Mouse (Mus musculus) liver, adult 2 months (tissue): ENCODE measurements around the gene Nol3. TPM values are rescaled to one million over a fixed set of nuclear protein-coding genes. Genes with fewer than 3 reads are reported as not detected.
A peak's percentile ranks its signal among the peaks of the same experiment; 100 is the strongest.

Experiments used
- DNase-seq: peaks from one replicate; pipeline ENCODE4 v3.0.0-alpha.2; 2011; ENCODE audit warnings: low read depth, low spot score; ENCODE audit errors: extremely low read depth
- H3K27ac ChIP-seq: fragments of 200-500 bp; replicated peaks from 2 replicates; pipeline ENCODE4 v1.5.1; 2012; ENCODE audit warnings: low read depth, mild to moderate bottlenecking, control low read depth, inconsistent platforms, low read length; ENCODE audit not compliant: insufficient read depth
- H3K27me3 ChIP-seq: fragments of 200-500 bp; 2 replicates; pipeline ENCODE4 v1.6.1; 2012; ENCODE audit warnings: mild to moderate bottlenecking, moderate library complexity, low read length, inconsistent platforms; ENCODE audit not compliant: control insufficient read depth, insufficient read depth
- H3K36me3 ChIP-seq: fragments of 200-500 bp; 2 replicates; pipeline ENCODE4 v1.6.1; 2012; ENCODE audit warnings: low read length, inconsistent platforms; ENCODE audit not compliant: control insufficient read depth, insufficient read depth
- H3K4me1 ChIP-seq: fragments of 200-500 bp; 2 replicates; pipeline ENCODE4 v1.6.1; 2011; ENCODE audit warnings: low read length; ENCODE audit not compliant: control insufficient read depth, insufficient read depth
- H3K4me3 ChIP-seq: fragments of 200-500 bp; 2 replicates; pipeline ENCODE4 v1.5.1; 2011; ENCODE audit warnings: low read depth, mild to moderate bottlenecking, control low read depth, low read length, moderate library complexity; ENCODE audit not compliant: insufficient read depth
- H3K79me2 ChIP-seq: fragments of 200-500 bp; 2 replicates; pipeline ENCODE4 v1.6.1; 2012; ENCODE audit warnings: inconsistent platforms, mild to moderate bottlenecking, low read length, moderate library complexity; ENCODE audit not compliant: control insufficient read depth, insufficient read depth
- H3K9ac ChIP-seq: fragments of 200-500 bp; 2 replicates; pipeline ENCODE4 v1.6.1; 2012; ENCODE audit warnings: low read depth, mild to moderate bottlenecking, control low read depth, inconsistent platforms, low read length
- CTCF ChIP-seq: fragments of 200-500 bp; IDR thresholded peaks from 2 replicates; pipeline ENCODE4 v1.5.1; 2011; ENCODE audit warnings: low read depth, low read length, control low read depth
- POLR2A ChIP-seq: fragments of 200-500 bp; IDR thresholded peaks from 2 replicates; pipeline ENCODE4 v1.6.1; 2011; ENCODE audit warnings: low read length, control low read depth; ENCODE audit not compliant: insufficient read depth; ENCODE audit errors: extremely low read depth
- WGBS: fragments of 180-500 bp; shearing (Covaris S2); methylation state at CpG from one replicate; pipeline ENCODE4 v1.1.7; 2018; 5-methylcytosine and 5-hydroxymethylcytosine counted together
- polyA plus RNA-seq: library from polyadenylated mRNA; depleted of rRNA; stranded (reverse); fragments of >200 nt; gene quantifications from 2 replicates; pipeline ENCODE4 v1.2.3, GENCODE M21; 2012
- total RNA-seq: library from RNA; depleted of rRNA; stranded (reverse); fragments of >200 nt; gene quantifications from 2 replicates; pipeline ENCODE4 v1.2.3, GENCODE M21; 2014

Nol3 gene
- total and polyA plus RNA-seq, 2 experiments = 0.37 to 0.43 TPM

- H3K9ac ChIP-seq = no peak overlapping the region
- no peaks in the 10 kb centered on the region for H3K79me2 ChIP-seq
- no peak overlapping the region for H3K4me3 ChIP-seq
- 92% methylated on average over 9 of the region's 9 CpGs for WGBS
- TF ChIP-seq POLR2A = no peak
- TF ChIP-seq CTCF = no peak
- H3K36me3 ChIP-seq = peaks cover 2% of the 10 kb centered on the region; the same call in 1 of the 2 replicates
- no peaks in the 10 kb centered on the region for H3K27me3 ChIP-seq
- H3K27ac ChIP-seq = no peak overlapping the region
- no peak for DNase-seq
- no peaks in the 10 kb centered on the region for H3K4me1 ChIP-seq
These were observed 37.9 kb downstream of the Nol3 start for GRCm38 (mm10) chr8:105313622-105314402.

- no peaks in the 10 kb centered on the region for H3K36me3 ChIP-seq
- H3K4me3 ChIP-seq = no peak overlapping the region
- WGBS = 92% methylated on average over 18 of the region's 18 CpGs
- TF ChIP-seq POLR2A (no peak), CTCF (no peak)
- no peak for DNase-seq
- no peaks in the 10 kb centered on the region for H3K4me1 ChIP-seq
- no peak overlapping the region for H3K27ac ChIP-seq
- H3K79me2 ChIP-seq = no peaks in the 10 kb centered on the region
- no peaks in the 10 kb centered on the region for H3K27me3 ChIP-seq
- H3K9ac ChIP-seq = no peak overlapping the region
These were observed 39.3 kb downstream of the Nol3 start for GRCm38 (mm10) chr8:105315073-105315769.

DNA sequence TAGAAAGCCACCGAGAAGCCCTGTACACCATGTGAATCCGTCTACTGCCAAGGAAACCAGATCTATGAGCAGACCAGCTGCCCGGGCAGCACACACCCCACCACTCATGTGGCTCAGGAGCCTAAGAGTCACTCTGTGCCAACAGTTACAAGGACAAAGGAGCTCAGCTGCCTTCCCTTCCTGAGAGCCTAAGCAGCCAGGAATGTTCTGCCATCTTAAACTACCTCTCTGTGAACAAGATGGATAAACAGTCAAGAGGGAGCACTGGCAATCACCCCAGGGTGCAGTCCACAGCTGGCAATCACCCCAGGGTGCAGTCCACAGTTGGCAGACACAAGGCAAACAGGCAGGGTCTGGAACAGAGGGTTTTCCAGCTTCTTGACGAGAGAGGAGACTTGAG lies 42.0 kb downstream of the Nol3 start:
- 78% methylated on average over 4 of the region's 4 CpGs for WGBS
- H3K79me2 ChIP-seq = no peaks in the 10 kb centered on the region
- H3K4me3 ChIP-seq = no peak overlapping the region
- no peaks in the 10 kb centered on the region for H3K27me3 ChIP-seq
- TF ChIP-seq POLR2A (no peak), CTCF (no peak)
- H3K4me1 ChIP-seq = no peaks in the 10 kb centered on the region
- H3K9ac ChIP-seq = no peak overlapping the region
- no peaks in the 10 kb centered on the region; the same call in 1 of the 2 replicates for H3K36me3 ChIP-seq
- no peak overlapping the region for H3K27ac ChIP-seq
- DNase-seq = no peak

DNA sequence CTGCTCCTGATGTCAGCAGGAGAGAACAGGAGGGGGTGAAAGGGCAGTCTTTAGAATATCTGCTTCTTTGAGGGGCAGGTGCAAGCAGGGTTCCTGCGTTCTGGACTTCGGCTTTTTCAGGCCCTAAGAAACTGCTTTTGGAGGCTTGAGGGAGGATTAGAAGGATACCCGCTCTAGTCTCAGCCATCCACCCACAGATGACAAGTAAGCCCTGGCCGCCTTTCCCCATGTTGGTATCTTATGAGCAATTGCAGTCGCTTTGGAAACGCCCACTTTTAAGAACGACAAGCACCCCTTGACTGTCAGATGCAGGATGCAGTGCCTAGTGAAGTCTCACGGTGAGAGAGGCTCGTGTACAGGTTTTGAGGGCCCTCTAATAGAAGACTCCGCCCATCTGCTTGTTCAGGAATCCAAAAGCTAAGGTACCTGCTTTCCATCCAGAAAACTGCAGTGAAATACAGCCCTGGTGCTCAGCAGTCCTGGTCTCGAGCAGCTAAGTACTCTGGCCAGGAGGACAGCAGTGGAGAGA lies 42.8 kb downstream of the Nol3 start:
- Histone ChIP-seq H3K27ac (no peak overlapping the region), H3K9ac (no peak overlapping the region), H3K79me2 (no peaks in the 10 kb centered on the region), H3K27me3 (no peaks in the 10 kb centered on the region), H3K4me1 (no peaks in the 10 kb centered on the region), H3K36me3 (no peaks in the 10 kb centered on the region; the same call in 1 of the 2 replicates), H3K4me3 (no peak overlapping the region)
- no peak for DNase-seq
- TF ChIP-seq POLR2A (no peak), CTCF (no peak)
- WGBS = 92% methylated on average over 11 of the region's 11 CpGs

DNA sequence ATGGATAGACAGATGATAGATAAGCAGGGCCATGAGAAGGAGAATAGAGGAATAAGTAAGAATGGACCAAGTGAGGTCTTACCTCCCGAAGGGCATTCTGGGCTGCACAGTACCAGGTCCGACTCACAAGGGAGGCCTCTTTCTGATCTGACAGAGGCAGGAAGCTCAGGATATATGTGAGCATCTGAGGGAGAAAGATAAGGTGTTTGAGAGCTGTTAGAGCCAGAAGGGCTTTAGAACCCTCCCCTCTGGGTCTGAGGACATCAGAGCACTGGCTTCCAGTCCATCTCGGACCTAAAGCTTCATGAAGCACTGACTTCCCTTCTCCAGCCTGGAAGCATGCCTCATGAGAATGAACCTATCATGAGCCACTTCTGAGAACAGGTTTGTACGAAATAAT lies 47.2 kb downstream of the Nol3 start:
- no peaks in the 10 kb centered on the region for H3K27me3 ChIP-seq
- TF ChIP-seq POLR2A (no peak), CTCF (no peak)
- H3K79me2 ChIP-seq = peaks cover 7% of the 10 kb centered on the region; the same call in 1 of the 2 replicates
- H3K36me3 ChIP-seq = no peaks in the 10 kb centered on the region; the same call in 1 of the 2 replicates
- H3K4me1 ChIP-seq = peaks cover 11% of the 10 kb centered on the region
- no peak overlapping the region for H3K4me3 ChIP-seq
- H3K9ac ChIP-seq = no peak overlapping the region
- DNase-seq = no peak
- WGBS = 82% methylated on average over 4 of the region's 4 CpGs
- H3K27ac ChIP-seq = no peak overlapping the region

GRCm38 (mm10) chr8:105325641-105326093 lies 49.7 kb downstream of the Nol3 start:
- peak overlapping the region; percentile 58 for H3K4me3 ChIP-seq
- no peaks in the 10 kb centered on the region for H3K27me3 ChIP-seq
- peaks cover 11% of the 10 kb centered on the region for H3K4me1 ChIP-seq
- no peak for TF ChIP-seq CTCF
- TF ChIP-seq POLR2A = no peak
- peaks cover 7% of the 10 kb centered on the region; the same call in 1 of the 2 replicates for H3K36me3 ChIP-seq
- H3K9ac ChIP-seq = peak overlapping the region; percentile 71
- H3K79me2 ChIP-seq = peaks cover 7% of the 10 kb centered on the region; the same call in 1 of the 2 replicates
- WGBS = 0% methylated on average over 12 of the region's 12 CpGs
- DNase-seq = no peak
- peak overlapping the region; percentile 29 for H3K27ac ChIP-seq
